Mouse (Mus musculus): ENCODE measurements around the gene Tax1bp1.
"Not testable (repeated sequence)": the region's sequence is repeated elsewhere in the genome, so short reads cannot be mapped to it uniquely, and the experiment has no call there.

The Tax1bp1 gene

GRCm38 (mm10) chr6:52713104-52713896, at the start of gene Tax1bp1:
Tax1bp1 (plus strand) TSS chr6:52713729.
- peak; percentile 92 to 96 for DNase-seq (ENCODE audit: low spot score in 2 of 2)

- no peak for DNase-seq (ENCODE audit: low spot score in 2 of 2)
Observed at GRCm38 (mm10) chr6:52667641-52668040, 45.9 kb upstream of the Tax1bp1 start.

GRCm38 (mm10) chr6:52669878-52670277, 43.7 kb upstream of the Tax1bp1 start:
- DNase-seq (ENCODE audit: low spot score in 2 of 2) = not testable (repeated sequence)

- no peak for DNase-seq (ENCODE audit: low spot score in 2 of 2)
Observed at GRCm38 (mm10) chr6:52671791-52672190, 41.7 kb upstream of the Tax1bp1 start.

- no peak for DNase-seq (ENCODE audit: low spot score in 2 of 2)
Observed at GRCm38 (mm10) chr6:52672539-52672938, 41.0 kb upstream of the Tax1bp1 start.

GRCm38 (mm10) chr6:52673706-52674105, 39.8 kb upstream of the Tax1bp1 start:
- DNase-seq (ENCODE audit: low spot score in 2 of 2) = no peak

- DNase-seq (ENCODE audit: low spot score in 2 of 2) = no peak
Observed at GRCm38 (mm10) chr6:52674541-52674940, 39.0 kb upstream of the Tax1bp1 start.

GRCm38 (mm10) chr6:52675222-52675921, 38.2 kb upstream of the Tax1bp1 start:
- DNase-seq (ENCODE audit: low spot score in 2 of 2) = no peak

GRCm38 (mm10) chr6:52677534-52677933, 36.0 kb upstream of the Tax1bp1 start:
- DNase-seq (ENCODE audit: low spot score in 2 of 2) = not testable (repeated sequence)

GRCm38 (mm10) chr6:52679565-52679964, 34.0 kb upstream of the Tax1bp1 start:
- DNase-seq (ENCODE audit: low spot score in 2 of 2) = no peak

GRCm38 (mm10) chr6:52680458-52681032, 33.0 kb upstream of the Tax1bp1 start:
- no peak for DNase-seq (ENCODE audit: low spot score in 2 of 2)

- DNase-seq (ENCODE audit: low spot score in 2 of 2) = no peak
Observed at GRCm38 (mm10) chr6:52681847-52682485, 31.6 kb upstream of the Tax1bp1 start.

- no peak for DNase-seq (ENCODE audit: low spot score in 2 of 2)
Observed at GRCm38 (mm10) chr6:52682607-52683006, 30.9 kb upstream of the Tax1bp1 start.

- no peak for DNase-seq (ENCODE audit: low spot score in 2 of 2)
Observed at GRCm38 (mm10) chr6:52686901-52687500, 26.5 kb upstream of the Tax1bp1 start.

- DNase-seq (ENCODE audit: low spot score in 2 of 2) = no peak
Observed at GRCm38 (mm10) chr6:52690365-52690764, 23.2 kb upstream of the Tax1bp1 start.

- no peak for DNase-seq (ENCODE audit: low spot score in 2 of 2)
Observed at GRCm38 (mm10) chr6:52691800-52692199, 21.7 kb upstream of the Tax1bp1 start.

GRCm38 (mm10) chr6:52692451-52693063, 21.0 kb upstream of the Tax1bp1 start:
- no peak for DNase-seq (ENCODE audit: low spot score in 2 of 2)

- DNase-seq (ENCODE audit: low spot score in 2 of 2) = no peak
Observed at GRCm38 (mm10) chr6:52697964-52698535, 15.5 kb upstream of the Tax1bp1 start.

GRCm38 (mm10) chr6:52699050-52699449, 14.5 kb upstream of the Tax1bp1 start:
- DNase-seq (ENCODE audit: low spot score in 2 of 2) = no peak

- no peak for DNase-seq (ENCODE audit: low spot score in 2 of 2)
Observed at GRCm38 (mm10) chr6:52699899-52700298, 13.6 kb upstream of the Tax1bp1 start.

- no peak for DNase-seq (ENCODE audit: low spot score in 2 of 2)
Observed at GRCm38 (mm10) chr6:52703263-52703662, 10.3 kb upstream of the Tax1bp1 start.
